Mouse (Mus musculus) adrenal gland, adult 18-20 months (tissue): ENCODE data around the gene Nhlrc2. TPM values are rescaled to one million over a fixed set of nuclear protein-coding genes. Genes with fewer than 3 reads are reported as not detected.

Experiments used
- DNase-seq, 2 experiments: peaks; one replicate each; pipeline ENCODE4 v3.0.0; 2021 to 2022; ENCODE audit warnings: low spot score in 2 of 2
- total RNA-seq, 2 experiments: library from RNA; stranded (reverse); gene quantifications; 1 replicate in 1 of 2; 2 replicates in 1 of 2; pipeline ENCODE4 v1.2.3; 2021

Gene Nhlrc2
- total RNA-seq, 2 experiments from 2014 or later = 18.6 to 19.2 TPM

DNA sequence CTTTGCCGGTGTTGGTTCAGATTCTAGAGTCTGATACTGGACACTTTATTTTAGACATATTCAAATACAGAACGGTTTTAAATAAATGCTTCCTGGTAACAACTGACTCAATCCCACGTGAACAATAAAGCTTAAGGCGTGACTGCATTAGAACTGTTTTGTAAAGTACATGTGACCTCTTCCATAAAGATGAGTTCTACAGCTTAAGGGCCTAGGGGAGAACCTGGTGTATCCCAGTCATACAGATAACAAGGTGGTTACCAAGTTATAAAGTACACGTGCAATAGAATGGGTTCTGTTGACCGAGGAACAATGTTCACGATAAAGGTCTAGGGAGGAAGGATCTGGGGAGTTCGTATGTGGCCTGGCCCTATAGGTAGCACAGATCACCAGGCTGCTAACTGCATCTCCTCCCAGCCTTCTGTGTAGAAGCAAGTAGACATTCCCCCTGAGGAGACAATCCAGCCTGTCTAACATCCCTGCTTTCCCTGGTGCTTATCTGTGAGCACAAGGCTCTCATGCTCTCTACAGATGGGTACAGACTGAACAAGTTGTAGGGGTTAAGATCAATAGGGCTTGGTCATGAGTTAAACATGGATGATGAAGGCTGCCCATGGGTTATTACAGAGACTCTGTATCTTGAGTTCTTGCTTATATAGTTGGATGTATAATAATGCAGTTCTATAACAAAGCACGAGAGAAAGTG lies 14.5 kb downstream of the Nhlrc2 start:
- no peak for DNase-seq

DNA sequence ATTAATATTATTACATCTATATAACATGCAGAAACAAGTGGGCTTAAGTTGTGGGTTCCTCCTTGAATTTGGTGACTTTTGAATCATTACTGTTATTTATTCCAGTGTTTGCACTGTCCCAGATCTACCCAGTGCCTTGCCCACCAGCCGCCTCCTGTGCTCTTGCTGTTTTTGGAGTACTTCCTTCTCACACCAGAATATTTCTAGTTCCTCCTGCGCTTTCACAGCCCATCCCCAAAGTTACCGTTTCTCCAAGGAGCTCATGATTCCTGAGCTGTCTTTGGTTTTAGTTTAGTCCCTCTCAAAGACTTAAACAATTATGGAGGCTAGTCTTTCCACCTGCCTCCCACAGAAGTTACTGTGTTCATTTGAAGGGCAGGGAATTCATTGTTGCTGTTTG lies 15.4 kb downstream of the Nhlrc2 start:
- no peak for DNase-seq

DNA sequence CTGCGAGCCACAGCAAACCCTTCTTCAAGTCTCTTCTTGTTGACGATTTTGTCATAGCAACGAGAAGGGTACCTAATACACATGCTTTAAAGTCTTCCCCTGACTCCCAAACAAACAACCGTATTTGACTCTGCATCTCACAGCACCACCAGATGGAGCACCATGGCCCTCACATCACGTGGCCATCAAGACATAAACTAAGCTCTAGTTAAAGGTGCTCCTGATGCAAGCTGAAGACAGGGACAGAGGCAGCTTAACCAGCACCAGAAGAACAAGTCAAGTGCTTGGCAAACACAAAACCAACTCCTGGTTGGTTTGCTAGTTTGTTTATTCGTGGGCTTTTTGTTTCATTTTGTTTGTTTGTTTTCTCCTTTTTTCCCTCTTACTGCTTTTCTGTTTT lies 17.3 kb downstream of the Nhlrc2 start:
- DNase-seq = no peak

DNA sequence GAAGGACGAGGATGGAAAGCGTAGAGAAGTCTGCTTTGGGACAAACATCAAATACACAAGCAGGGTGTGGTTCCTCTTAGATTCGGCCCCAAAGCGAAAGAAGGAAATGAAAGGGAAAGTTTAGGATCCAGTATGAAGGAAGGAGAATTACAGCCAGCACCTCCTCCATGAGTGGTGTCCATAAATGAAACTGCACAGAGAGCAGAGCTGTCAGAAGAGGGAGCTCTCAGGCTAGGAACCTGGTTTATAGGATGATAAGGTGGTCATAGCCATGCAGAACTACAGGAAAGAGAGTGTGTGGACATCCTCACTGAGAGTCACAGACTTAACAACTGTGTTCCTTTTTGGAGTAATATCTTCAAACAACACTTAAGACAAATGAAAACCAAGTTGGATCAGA lies 18.0 kb downstream of the Nhlrc2 start:
- no peak for DNase-seq

- no peak for DNase-seq
Observed at GRCm38 (mm10) chr19:56566940-56567339, 18.9 kb downstream of the Nhlrc2 start.

GRCm38 (mm10) chr19:56570781-56571180 lies 22.7 kb downstream of the Nhlrc2 start:
- DNase-seq = no peak

GRCm38 (mm10) chr19:56571234-56571633 lies 23.2 kb downstream of the Nhlrc2 start:
- no peak for DNase-seq

DNA sequence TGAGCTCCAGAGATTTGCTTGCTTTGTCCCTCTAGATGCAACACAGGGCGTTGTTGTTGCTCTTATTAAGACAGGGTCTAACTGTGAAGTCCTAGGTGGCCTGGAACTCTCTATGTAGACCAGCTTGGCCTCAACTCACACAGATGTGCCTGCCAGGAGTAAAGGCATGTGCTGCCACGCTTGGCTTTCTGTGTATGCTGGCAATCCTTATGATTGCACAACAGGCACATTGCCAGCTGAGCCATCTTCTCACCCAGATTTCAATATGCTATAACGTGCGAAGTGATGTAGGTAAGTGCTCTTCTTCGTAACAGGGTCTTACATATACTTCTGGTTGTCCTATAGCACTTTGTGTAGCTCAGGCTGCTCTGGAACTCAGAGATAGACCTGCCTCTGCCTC lies 23.9 kb downstream of the Nhlrc2 start:
- DNase-seq = no peak

GRCm38 (mm10) chr19:56573184-56573583 lies 25.1 kb downstream of the Nhlrc2 start:
- DNase-seq = no peak

DNA sequence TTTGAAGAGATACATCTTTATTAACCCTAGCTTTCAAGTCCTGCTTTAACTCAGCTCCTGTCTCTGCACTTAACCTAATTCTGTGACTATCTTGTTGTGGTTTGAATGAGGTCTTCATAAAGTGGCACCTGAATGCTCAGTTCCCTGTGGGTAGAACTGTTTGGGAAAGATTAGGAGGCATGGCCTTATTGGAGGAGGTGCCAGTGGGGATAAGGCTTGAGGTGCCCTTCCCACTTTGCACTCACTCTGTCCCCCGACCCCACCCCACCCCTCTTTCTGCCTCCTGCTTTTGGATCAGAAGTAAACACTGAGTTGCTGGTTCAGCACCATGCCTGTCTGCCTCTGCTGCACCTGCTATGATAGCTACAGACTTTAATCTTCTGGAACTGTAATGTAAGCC lies 29.7 kb downstream of the Nhlrc2 start:
- DNase-seq = no peak

GRCm38 (mm10) chr19:56581981-56582380 lies 33.9 kb downstream of the Nhlrc2 start:
- DNase-seq = no peak

GRCm38 (mm10) chr19:56583785-56584184 lies 35.7 kb downstream of the Nhlrc2 start:
- DNase-seq = no peak

DNA sequence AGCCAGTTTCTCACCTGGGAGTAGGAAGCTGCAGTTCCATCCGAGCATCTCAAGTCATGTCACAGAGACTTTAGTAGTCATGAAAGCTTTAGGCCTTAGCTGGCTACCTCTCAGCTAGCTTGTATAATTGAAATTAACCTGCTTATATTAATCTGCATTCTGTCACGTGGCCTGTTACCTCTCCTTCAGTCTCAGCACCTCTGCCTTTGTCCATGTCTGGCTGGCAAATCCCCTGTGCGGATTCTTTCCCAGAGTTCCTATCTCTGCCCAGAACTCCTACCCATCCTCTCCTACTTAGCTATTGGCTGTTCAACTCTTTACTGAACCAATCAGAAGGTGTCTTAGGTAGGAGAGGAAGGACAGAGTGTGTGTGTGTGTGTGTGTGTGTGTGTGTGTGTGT lies 36.2 kb downstream of the Nhlrc2 start:
- DNase-seq = no peak

GRCm38 (mm10) chr19:56586320-56586719 lies 38.3 kb downstream of the Nhlrc2 start:
- no peak for DNase-seq

DNA sequence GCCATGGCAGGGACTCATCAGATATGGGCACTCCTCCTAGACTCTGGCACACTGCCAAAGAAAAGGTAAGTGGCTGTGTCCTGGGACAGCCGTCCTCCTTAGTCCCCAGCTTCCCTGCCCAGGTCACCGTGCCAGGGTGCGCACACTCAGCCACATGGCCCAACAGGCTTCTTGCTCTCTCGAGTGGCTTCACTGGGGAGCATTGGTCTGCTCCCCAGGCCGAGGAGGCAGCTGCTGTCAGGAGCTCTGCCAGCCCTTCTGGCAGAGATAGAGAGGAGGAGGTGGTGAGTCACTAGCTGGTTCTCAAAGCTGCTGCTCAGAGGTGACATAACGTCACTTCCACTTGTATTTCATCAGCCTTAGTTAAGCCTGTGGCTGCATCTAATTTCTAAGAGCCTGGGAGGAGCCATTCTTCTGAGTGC lies 40.2 kb downstream of the Nhlrc2 start:
- DNase-seq = peak; percentile 29 to 36

- DNase-seq = no peak
Observed at GRCm38 (mm10) chr19:56589008-56589407, 40.9 kb downstream of the Nhlrc2 start.

- no peak for DNase-seq
Observed at GRCm38 (mm10) chr19:56589455-56589854, 41.4 kb downstream of the Nhlrc2 start.

- no peak for DNase-seq
Observed at GRCm38 (mm10) chr19:56590250-56590649, 42.2 kb downstream of the Nhlrc2 start.

DNA sequence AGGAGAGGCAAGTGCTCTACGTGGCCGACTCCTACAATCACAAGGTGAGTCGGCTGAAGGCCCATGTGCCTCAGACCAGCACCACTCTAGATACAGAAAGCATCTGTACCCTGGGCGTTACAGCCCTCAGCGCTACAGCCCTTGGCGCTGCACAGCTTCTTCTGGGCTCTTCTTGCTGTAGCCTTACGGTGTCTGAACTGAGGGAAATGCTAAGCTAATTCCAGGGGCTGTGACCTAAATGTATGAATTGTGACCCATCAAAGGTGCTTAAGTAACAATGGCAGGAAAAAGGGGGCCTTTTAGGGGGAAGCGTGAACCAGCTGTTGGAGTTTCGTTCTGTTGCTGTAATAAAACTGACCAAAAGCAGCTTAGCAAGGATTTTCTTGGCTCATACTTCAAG lies 44.4 kb downstream of the Nhlrc2 start:
- no peak for DNase-seq

DNA sequence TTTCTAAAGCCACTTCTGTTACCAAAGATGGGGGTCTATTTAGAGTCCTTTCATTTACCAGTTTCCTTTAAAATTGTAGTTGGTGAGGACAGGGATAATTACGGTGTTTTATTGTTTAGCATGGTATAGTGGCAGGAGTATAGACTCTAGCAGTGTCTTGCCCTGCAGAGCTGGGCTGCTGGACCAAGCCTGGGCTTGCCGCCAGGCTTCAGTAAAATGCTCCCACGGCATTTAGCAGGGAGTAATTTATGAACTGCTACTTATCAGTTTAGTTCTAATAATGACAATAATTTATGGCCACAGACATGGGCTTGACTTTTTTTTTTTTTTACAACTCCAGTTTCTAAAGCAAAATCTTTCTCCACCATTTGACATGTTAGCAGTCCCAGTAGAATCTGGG lies 51.9 kb downstream of the Nhlrc2 start:
- no peak for DNase-seq

- no peak for DNase-seq
Observed at GRCm38 (mm10) chr19:56600797-56601196, 52.7 kb downstream of the Nhlrc2 start.

GRCm38 (mm10) chr19:56601901-56602347 lies 53.9 kb downstream of the Nhlrc2 start:
- no peak for DNase-seq

- DNase-seq = no peak
Observed at GRCm38 (mm10) chr19:56608946-56609345, 60.9 kb downstream of the Nhlrc2 start.
